In the genomic region with DNA sequence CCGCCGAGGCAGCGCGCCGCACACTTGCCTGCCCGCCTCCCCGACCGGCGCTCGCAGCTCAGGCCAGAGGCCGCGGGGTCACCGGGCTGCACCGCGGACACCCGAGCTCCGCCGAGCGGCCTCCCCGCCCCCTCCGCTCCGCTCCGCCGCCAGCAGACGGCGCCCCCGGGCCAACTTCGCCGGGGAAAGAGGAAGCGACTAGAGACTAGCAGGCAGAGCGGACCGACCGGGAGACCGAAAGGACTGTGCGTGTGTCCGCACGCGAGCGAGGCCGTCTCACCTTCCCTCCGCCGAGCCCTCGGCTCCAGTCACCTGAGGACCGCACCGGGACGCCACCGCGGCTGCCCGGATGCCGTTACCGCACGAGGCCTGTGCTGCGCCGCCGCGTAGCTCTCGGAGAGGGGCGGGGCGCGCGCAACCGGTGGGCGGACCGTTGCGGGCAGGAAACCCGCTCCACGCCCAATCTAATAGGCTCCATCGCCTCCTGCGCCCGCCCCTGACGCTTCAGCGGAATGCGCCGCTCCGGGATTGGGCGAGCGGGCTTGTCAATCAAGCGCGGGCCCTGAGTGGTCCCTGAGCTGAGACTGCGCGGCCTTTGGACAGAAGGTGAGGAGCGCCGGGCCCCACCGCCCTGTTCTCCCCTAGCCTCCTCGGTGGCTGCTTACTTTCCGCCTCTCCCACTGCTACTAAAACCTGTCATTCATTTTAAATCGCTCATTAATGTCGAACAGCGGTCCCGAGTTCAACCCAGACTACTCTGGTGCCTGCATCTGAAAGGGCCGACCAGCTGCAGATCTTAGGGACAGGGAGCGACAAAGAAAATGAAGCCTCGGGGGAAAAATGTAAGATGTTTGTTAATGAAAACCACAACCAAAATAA, we compare ENCODE assay signal across 1 mouse cellular context.
TF ChIP-seq lines count a peak whose summit lies in the region.

A gene (minus strand): TSS at position 420 of the 879 bp plus-strand sequence.

TF ChIP-seq in MEL, 35 proteins besides CTCF, POLR2A, EP300 and RAD21 (continued from another document):
- TF ChIP-seq ETS1 (IDR thresholded peaks at IDR 0.05; ENCODE audit: low read depth, low read length) = no peak; the same call in 1 of the 2 replicates
- 0 out of 2 replicates have a peak, but pooled peaks have one; percentile 7 for TF ChIP-seq ZC3H11A (IDR thresholded peaks at IDR 0.05; ENCODE audit: low read depth, low read length)
- TF ChIP-seq NELFE (IDR thresholded peaks at IDR 0.05; ENCODE audit: low read depth, low read length) = peak; percentile 92
- peak; percentile 75 for TF ChIP-seq HCFC1 (IDR thresholded peaks at IDR 0.05; ENCODE audit: low read depth, low read length)
- no peak for TF ChIP-seq CHD1 (IDR thresholded peaks at IDR 0.05; ENCODE audit: low read depth, low read length)
- no peak for TF ChIP-seq E2F4 (IDR thresholded peaks at IDR 0.05; ENCODE audit: borderline replicate concordance, low read depth, low read length)
- TF ChIP-seq ZKSCAN1 (IDR thresholded peaks at IDR 0.05; ENCODE audit: low read depth, low read length) = no peak
- no peak for TF ChIP-seq MYB (IDR thresholded peaks at IDR 0.05; ENCODE audit: low read depth, low read length)
- 0 out of 2 replicates have a peak, but pooled peaks have one; percentile 12 for TF ChIP-seq UBTF (IDR thresholded peaks at IDR 0.05; ENCODE audit: borderline replicate concordance, insufficient read depth, low read depth, low read length)
- peak; percentile 68 for TF ChIP-seq POLR2AphosphoS2 (IDR thresholded peaks at IDR 0.05; ENCODE audit: low read length)
- no peak; the same call in 1 of the 2 replicates for TF ChIP-seq SIN3A (IDR thresholded peaks at IDR 0.05; ENCODE audit: low read length)
- no peak for TF ChIP-seq JUND (IDR thresholded peaks at IDR 0.05; ENCODE audit: low read depth, low read length)
- peak; percentile 86 for TF ChIP-seq MAZ (IDR thresholded peaks at IDR 0.05; ENCODE audit: low read depth, low read length)
- TF ChIP-seq TBP (IDR thresholded peaks at IDR 0.05; ENCODE audit: low read depth, low read length) = no peak; the same call in 1 of the 2 replicates
- TF ChIP-seq BHLHE40 (IDR thresholded peaks at IDR 0.05; ENCODE audit: borderline replicate concordance, low read depth, low read length) = no peak
- TF ChIP-seq RCOR1 (IDR thresholded peaks at IDR 0.05; ENCODE audit: low read depth, low read length) = no peak
- peak; percentile 48; the same call in 1 of the 2 replicates for TF ChIP-seq MXI1 (IDR thresholded peaks at IDR 0.05; ENCODE audit: low read depth, low read length)
